Mouse (Mus musculus) G1E (cell line): ENCODE results near the gene Cdc42bpb.

Experiments used
- CTCF ChIP-seq: IDR thresholded peaks from 2 replicates; pipeline ENCODE4 v1.5.1; 2012; ENCODE audit warnings: low read depth, low read length, inconsistent platforms, mixed read lengths
- GATA1 ChIP-seq: IDR thresholded peaks from 2 replicates; pipeline ENCODE4 v1.6.1; 2012; ENCODE audit warnings: borderline replicate concordance, low read length, inconsistent platforms, mixed read lengths
- POLR2AphosphoS5 ChIP-seq: IDR thresholded peaks from 2 replicates; pipeline ENCODE4 v1.6.1; 2012; ENCODE audit warnings: low read depth, low read length, inconsistent platforms; ENCODE audit not compliant: insufficient replicate concordance

DNA sequence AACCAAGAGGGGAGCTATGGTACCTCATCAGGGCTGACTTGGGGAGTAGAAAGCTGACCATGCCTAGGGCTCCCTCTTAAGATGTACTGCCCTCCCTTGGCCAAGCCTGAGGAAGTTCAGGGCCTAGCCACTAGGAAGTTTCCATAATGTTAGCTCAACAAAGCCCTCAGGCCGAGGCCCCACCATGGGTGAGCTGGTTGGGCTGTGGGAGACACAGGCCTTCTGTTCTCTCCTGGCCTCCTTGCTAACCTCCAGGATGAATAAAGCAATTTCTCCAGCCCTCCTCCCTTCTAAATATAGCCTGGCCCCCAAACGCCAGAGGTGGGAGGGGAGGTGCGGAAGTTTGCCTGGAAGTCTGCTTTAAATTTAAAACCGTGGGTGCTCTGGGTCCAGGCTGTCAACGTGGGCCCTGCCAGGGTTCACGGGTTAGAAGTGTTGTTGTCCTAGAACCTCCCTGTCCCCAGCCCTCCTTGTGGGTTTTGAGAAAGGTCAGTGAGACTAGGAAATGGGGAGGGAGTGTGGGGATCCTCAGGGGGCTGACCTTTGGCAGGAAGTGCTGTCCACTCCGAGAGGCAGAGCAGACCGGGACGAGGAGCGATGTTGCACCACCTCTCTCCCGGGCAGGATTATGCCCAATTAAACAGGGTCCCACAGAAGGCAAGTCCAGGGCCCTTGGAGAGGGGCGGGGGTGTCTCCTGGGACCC, 35.2 kb upstream of the Cdc42bpb start:
- TF ChIP-seq CTCF (no peak), GATA1 (no peak), POLR2AphosphoS5 (no peak)
